Mouse (Mus musculus) kidney, embryonic 16.5 days (tissue): ENCODE results near the gene A930018P22Rik. TPM values are rescaled to one million over a fixed set of nuclear protein-coding genes. Genes with fewer than 3 reads are reported as not detected.
"Not testable (repeated sequence)": the region's sequence is repeated elsewhere in the genome, so short reads cannot be mapped to it uniquely, and the experiment has no call there.

ENCODE experiments used
- ATAC-seq: fragments of 200-750 bp; cut with Nextera tagmentation; 2 replicates; pipeline ENCODE4 v1.8.0; 2017; ENCODE audit warnings: moderate TSS enrichment; ENCODE audit not compliant: low FRiP score, low TSS enrichment
- H3K27ac ChIP-seq: fragments of 300-500 bp; sonication (generic); 2 replicates; pipeline ENCODE4 v1.5.1; 2014; ENCODE audit warnings: low read length
- H3K27me3 ChIP-seq: fragments of 300-500 bp; sonication (generic); 2 replicates; pipeline ENCODE4 v1.6.1; 2014; ENCODE audit warnings: low read length, control low read depth, mixed read lengths; ENCODE audit not compliant: insufficient read depth
- H3K36me3 ChIP-seq: fragments of 300-500 bp; sonication (generic); 2 replicates; pipeline ENCODE4 v1.6.1; 2014; ENCODE audit warnings: low read length, control low read depth, mixed read lengths; ENCODE audit not compliant: insufficient read depth
- H3K4me1 ChIP-seq: fragments of 300-500 bp; sonication (generic); 2 replicates; pipeline ENCODE4 v1.6.1; 2014; ENCODE audit warnings: low read length, control low read depth, mixed read lengths; ENCODE audit not compliant: insufficient read depth
- H3K4me2 ChIP-seq: fragments of 300-500 bp; sonication (generic); replicated peaks from 2 replicates; pipeline ENCODE4 v1.6.1; 2014; ENCODE audit warnings: low read depth, low read length
- H3K4me3 ChIP-seq: fragments of 300-500 bp; sonication (generic); 2 replicates; pipeline ENCODE4 v1.5.1; 2014; ENCODE audit warnings: mild to moderate bottlenecking, low read length
- H3K9ac ChIP-seq: fragments of 300-500 bp; sonication (generic); replicated peaks from 2 replicates; pipeline ENCODE4 v1.6.1; 2014; ENCODE audit warnings: low read length
- H3K9me3 ChIP-seq: fragments of 300-500 bp; sonication (generic); 2 replicates; pipeline ENCODE4 v1.6.1; 2016; ENCODE audit warnings: low read length, control low read depth
- WGBS: fragments of 180-500 bp; shearing (Covaris S2); extraction: QIAGEN DNeasy Blood & Tissue Kit; methylation state at CpG from one replicate; pipeline ENCODE4 v1.1.7; 2014; 5-methylcytosine and 5-hydroxymethylcytosine counted together
- polyA plus RNA-seq: library from polyadenylated mRNA; unstranded; fragments of >200 nt; fragmentation: Nextera tagmentation; extraction: Ambion mirVana; gene quantifications from 2 replicates; pipeline ENCODE4 v1.2.1, GENCODE M21; 2015

The A930018P22Rik gene
- polyA plus RNA-seq, result not detected in 2 replicates

GRCm38 (mm10) chr2:104122505-104123378 lies at the start of gene A930018P22Rik:
TSS of gene A930018P22Rik (plus strand) at chr2:104122769.
- Histone ChIP-seq H3K9me3 (no peaks in the 10 kb centered on the region), H3K4me1 (peaks cover 12% of the 10 kb centered on the region), H3K9ac (peak within 1 kb of the TSS; percentile 78), H3K4me3 (peak within 1 kb of the TSS; percentile 77), H3K4me2 (peak within 1 kb of the TSS; percentile 99), H3K27ac (peak within 1 kb of the TSS; percentile 56; the same call in 1 of the 2 replicates), H3K36me3 (no peaks in the 10 kb centered on the region), H3K27me3 (no peaks in the 10 kb centered on the region; the same call in 1 of the 2 replicates)
- ATAC-seq, result peak; percentile 92
- WGBS, result 0% methylated on average over 73 of the region's 74 CpGs

DNA sequence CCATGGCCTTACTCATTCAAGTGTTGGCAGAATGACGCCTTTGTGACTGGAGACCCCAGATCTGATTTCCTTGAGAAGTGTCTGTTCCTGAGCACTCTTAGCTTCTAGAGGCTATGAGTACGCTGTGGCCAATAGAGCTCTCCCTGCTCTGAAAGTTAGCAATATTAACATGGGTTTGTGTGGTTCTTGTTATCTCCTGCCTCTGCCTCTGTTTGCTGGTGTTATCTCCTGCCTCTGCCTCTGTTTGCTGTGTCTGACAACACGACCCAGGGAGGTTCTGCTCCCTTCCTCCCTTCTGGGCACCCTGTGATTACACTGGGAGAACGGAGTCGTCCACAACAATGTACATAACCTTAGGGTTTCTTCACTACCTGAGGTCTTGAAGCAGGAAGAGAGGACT lies 44.3 kb upstream of the A930018P22Rik start:
- not testable (repeated sequence) for H3K36me3 ChIP-seq, H3K27me3 ChIP-seq, H3K9ac ChIP-seq, H3K4me3 ChIP-seq, ATAC-seq, H3K27ac ChIP-seq, H3K9me3 ChIP-seq, H3K4me2 ChIP-seq, H3K4me1 ChIP-seq
- WGBS, result 72% methylated on average over 5 of the region's 5 CpGs

DNA sequence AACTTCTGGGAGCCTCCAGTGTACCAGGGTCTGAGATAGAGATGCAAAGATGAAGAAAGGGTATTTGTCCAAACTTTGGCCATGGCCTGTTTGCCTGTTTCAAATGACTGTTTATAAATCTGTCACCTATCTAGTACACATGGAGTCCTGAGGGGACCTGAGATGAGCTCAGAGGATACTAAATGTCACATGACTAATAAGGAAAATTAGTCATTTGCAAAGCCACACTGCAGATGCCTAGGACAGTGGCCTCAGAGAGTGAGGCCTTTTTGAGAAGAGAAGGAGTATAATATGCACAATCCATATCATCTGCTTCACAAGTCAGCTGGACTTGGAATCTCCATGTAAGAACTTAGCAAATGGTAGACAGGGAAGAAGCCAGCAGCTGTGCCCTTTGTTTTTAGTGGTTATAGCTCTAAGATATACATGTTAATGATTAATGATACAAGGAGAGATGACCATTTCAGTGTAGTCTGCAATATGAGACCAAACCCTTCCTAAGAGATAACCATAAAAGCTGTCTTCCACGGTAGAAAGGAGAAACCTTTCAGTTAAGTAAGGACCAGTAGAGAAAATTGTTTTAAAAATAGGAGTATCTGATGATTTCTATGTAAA lies 41.0 kb upstream of the A930018P22Rik start:
- not testable (repeated sequence) for H3K9ac ChIP-seq, H3K4me3 ChIP-seq, H3K36me3 ChIP-seq, H3K27ac ChIP-seq, ATAC-seq, H3K4me1 ChIP-seq, H3K27me3 ChIP-seq, H3K9me3 ChIP-seq, H3K4me2 ChIP-seq
- WGBS, result no CpG with 5 or more reads among the region's 1 CpGs

- Histone ChIP-seq H3K27ac (no peak overlapping the region), H3K4me1 (no peaks in the 10 kb centered on the region), H3K4me2 (no peak overlapping the region), H3K27me3 (no peaks in the 10 kb centered on the region), H3K9ac (no peak overlapping the region), H3K4me3 (no peak overlapping the region), H3K9me3 (no peaks in the 10 kb centered on the region), H3K36me3 (no peaks in the 10 kb centered on the region)
- no peak; the same call in 1 of the 2 replicates for ATAC-seq
These were observed 40.1 kb upstream of the A930018P22Rik start for GRCm38 (mm10) chr2:104082474-104082873.

DNA sequence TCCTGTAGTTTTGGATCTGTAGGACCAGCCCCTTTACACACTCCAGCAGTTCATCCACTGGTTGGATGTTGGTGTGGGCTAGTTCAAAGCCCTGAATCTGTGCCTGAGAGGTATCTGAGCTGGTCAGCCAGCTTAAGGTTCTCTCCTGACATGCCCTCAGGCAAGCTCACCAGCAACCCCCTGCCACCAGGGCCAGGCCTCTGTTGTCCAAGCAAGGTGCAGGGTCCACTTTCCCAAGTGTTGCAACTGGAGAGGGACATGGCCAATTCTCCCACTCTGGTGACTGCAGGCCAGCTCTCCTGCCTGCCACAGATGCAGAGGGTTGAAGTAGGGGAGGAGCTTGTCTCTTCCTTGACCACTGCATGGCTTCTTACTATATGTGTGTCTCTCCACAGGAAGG lies 38.5 kb upstream of the A930018P22Rik start:
- H3K27me3 ChIP-seq, H3K9ac ChIP-seq, ATAC-seq, H3K36me3 ChIP-seq, H3K9me3 ChIP-seq, H3K4me1 ChIP-seq, H3K4me2 ChIP-seq, H3K4me3 ChIP-seq, H3K27ac ChIP-seq: not testable (repeated sequence)

GRCm38 (mm10) chr2:104087562-104087961 lies 35.0 kb upstream of the A930018P22Rik start:
- ATAC-seq, H3K9ac ChIP-seq, H3K27me3 ChIP-seq, H3K9me3 ChIP-seq, H3K4me1 ChIP-seq, H3K36me3 ChIP-seq, H3K4me3 ChIP-seq, H3K27ac ChIP-seq, H3K4me2 ChIP-seq: not testable (repeated sequence)
- whole genome bisulfite sequencing, result 75% methylated on average over 1 of the region's 1 CpGs

- Histone ChIP-seq H3K36me3 (no peaks in the 10 kb centered on the region), H3K9ac (no peak overlapping the region), H3K9me3 (no peaks in the 10 kb centered on the region), H3K4me3 (no peak overlapping the region), H3K27me3 (no peaks in the 10 kb centered on the region), H3K4me2 (no peak overlapping the region), H3K4me1 (peaks cover 7% of the 10 kb centered on the region; the same call in 1 of the 2 replicates), H3K27ac (no peak overlapping the region)
- no peak for ATAC-seq
- 69% methylated on average over 2 of the region's 2 CpGs for WGBS
These were observed 29.3 kb upstream of the A930018P22Rik start for GRCm38 (mm10) chr2:104093305-104093704.

GRCm38 (mm10) chr2:104095741-104096213 lies 26.8 kb upstream of the A930018P22Rik start, which contains the start of gene Cd59a:
TSS of gene Cd59a (plus strand) at chr2:104095801.
- peak; percentile 96 for ATAC-seq
- Histone ChIP-seq H3K4me1 (peaks cover 12% of the 10 kb centered on the region; the same call in 1 of the 2 replicates), H3K27ac (peak within 1 kb of the TSS; percentile 91), H3K9ac (peak within 1 kb of the TSS; percentile 79), H3K9me3 (no peaks in the 10 kb centered on the region), H3K4me2 (peak within 1 kb of the TSS; percentile 82), H3K4me3 (peak within 1 kb of the TSS; percentile 64), H3K36me3 (no peaks in the 10 kb centered on the region), H3K27me3 (no peaks in the 10 kb centered on the region)
- 2% methylated on average over 15 of the region's 15 CpGs for WGBS

DNA sequence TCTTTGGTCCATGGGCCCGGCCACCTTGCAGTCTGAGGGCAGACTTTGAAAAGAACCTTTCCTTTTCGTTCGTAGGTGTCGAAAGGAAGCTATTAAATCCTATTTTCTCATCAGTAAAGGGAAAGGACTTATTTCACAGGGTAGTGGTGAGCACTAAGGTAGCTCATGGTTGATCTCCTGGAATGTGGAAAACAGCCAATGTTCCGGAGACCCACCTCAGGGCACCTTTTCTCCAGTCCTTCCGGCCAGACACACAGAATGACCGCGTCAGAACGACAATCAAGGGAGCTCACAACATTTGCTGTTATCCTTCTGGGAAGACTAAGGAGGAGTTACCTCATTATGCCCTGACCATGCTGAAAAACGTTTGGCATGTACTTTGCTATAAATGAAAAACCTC lies 26.3 kb upstream of the A930018P22Rik start:
- Histone ChIP-seq H3K4me1 (peaks cover 12% of the 10 kb centered on the region; the same call in 1 of the 2 replicates), H3K36me3 (no peaks in the 10 kb centered on the region), H3K27me3 (no peaks in the 10 kb centered on the region), H3K4me3 (peak overlapping the region; percentile 64), H3K9ac (peak overlapping the region; percentile 79), H3K4me2 (peak overlapping the region; percentile 82), H3K27ac (peak overlapping the region; percentile 91), H3K9me3 (no peaks in the 10 kb centered on the region)
- ATAC-seq, result no peak; the same call in 1 of the 2 replicates
- 27% methylated on average over 10 of the region's 10 CpGs for WGBS
